Mouse (Mus musculus) midbrain, embryonic 11.5 days (tissue): ENCODE results near the gene Tff2. TPM values are rescaled to one million over a fixed set of nuclear protein-coding genes. Genes with fewer than 3 reads are reported as not detected.

Source experiments
- ATAC-seq: fragments of 200-750 bp; cut with Nextera tagmentation; 2 replicates; pipeline ENCODE4 v1.8.0; 2017; ENCODE audit warnings: moderate TSS enrichment, moderate library complexity; ENCODE audit not compliant: low FRiP score
- DNase-seq: peaks from one replicate; pipeline ENCODE4 v3.0.0; 2015; ENCODE audit warnings: low spot score; ENCODE audit errors: missing footprints
- H3K27ac ChIP-seq: fragments of 300-500 bp; sonication (generic); 2 replicates; pipeline ENCODE4 v1.5.1; 2014; ENCODE audit warnings: low read depth, low read length
- H3K27me3 ChIP-seq: fragments of 300-500 bp; sonication (generic); 2 replicates; pipeline ENCODE4 v1.6.1; 2014; ENCODE audit warnings: mild to moderate bottlenecking, low read length, moderate library complexity, mixed read lengths; ENCODE audit not compliant: control insufficient read depth, insufficient read depth
- H3K36me3 ChIP-seq: fragments of 300-500 bp; sonication (generic); 2 replicates; pipeline ENCODE4 v1.6.1; 2014; ENCODE audit warnings: mild to moderate bottlenecking, low read length, moderate library complexity, mixed read lengths; ENCODE audit not compliant: control insufficient read depth, insufficient read depth
- H3K4me1 ChIP-seq: fragments of 300-500 bp; sonication (generic); 2 replicates; pipeline ENCODE4 v1.6.1; 2014; ENCODE audit warnings: low read length; ENCODE audit not compliant: control insufficient read depth, insufficient read depth
- H3K4me2 ChIP-seq: fragments of 300-500 bp; sonication (generic); 2 replicates; pipeline ENCODE4 v1.6.1; 2014; ENCODE audit warnings: mild to moderate bottlenecking, moderate library complexity
- H3K4me3 ChIP-seq: fragments of 300-500 bp; sonication (generic); 2 replicates; pipeline ENCODE4 v1.5.1; 2014; ENCODE audit warnings: low read depth, low read length
- H3K9ac ChIP-seq: fragments of 300-500 bp; sonication (generic); 2 replicates; pipeline ENCODE4 v1.6.1; 2014; ENCODE audit warnings: low read length
- H3K9me3 ChIP-seq: fragments of 300-500 bp; sonication (generic); 2 replicates; pipeline ENCODE4 v1.6.1; 2016; ENCODE audit warnings: low read length; ENCODE audit not compliant: control insufficient read depth
- WGBS: fragments of 180-500 bp; shearing (Covaris S2); extraction: QIAGEN DNeasy Blood & Tissue Kit; methylation state at CpG from one replicate; pipeline ENCODE4 v1.1.7; 2014; 5-methylcytosine and 5-hydroxymethylcytosine counted together
- polyA plus RNA-seq: library from polyadenylated mRNA; unstranded; fragments of >200 nt; fragmentation: Nextera tagmentation; extraction: Ambion mirVana; gene quantifications from 2 replicates; pipeline ENCODE4 v1.2.1, GENCODE M21; 2014

Gene Tff2
- polyA plus RNA-seq, 1 experiment from 2014 or later = not detected

- no peaks in the 10 kb centered on the region for H3K36me3 ChIP-seq
- no peaks in the 10 kb centered on the region for H3K27me3 ChIP-seq
- H3K4me1 ChIP-seq = no peaks in the 10 kb centered on the region
- no peaks in the 10 kb centered on the region for H3K9me3 ChIP-seq
- ATAC-seq (no peak), DNase-seq (no peak)
- no peak overlapping the region for H3K9ac ChIP-seq
- no peak overlapping the region for H3K27ac ChIP-seq
- H3K4me3 ChIP-seq = no peak overlapping the region
- 94% methylated on average over 4 of the region's 4 CpGs for WGBS
- no peak overlapping the region for H3K4me2 ChIP-seq
Observed at GRCm38 (mm10) chr17:31176321-31176720, 32.2 kb upstream of the Tff2 start.

GRCm38 (mm10) chr17:31169796-31170195, 25.7 kb upstream of the Tff2 start:
- no peak overlapping the region for H3K9ac ChIP-seq
- no peak overlapping the region for H3K4me2 ChIP-seq
- no peaks in the 10 kb centered on the region for H3K36me3 ChIP-seq
- H3K27me3 ChIP-seq = no peaks in the 10 kb centered on the region
- DNase-seq (no peak), ATAC-seq (no peak)
- no peak overlapping the region for H3K4me3 ChIP-seq
- no peaks in the 10 kb centered on the region for H3K9me3 ChIP-seq
- no peak overlapping the region for H3K27ac ChIP-seq
- no peaks in the 10 kb centered on the region for H3K4me1 ChIP-seq
- WGBS = 83% methylated on average over 5 of the region's 5 CpGs

- DNase-seq = no peak
- H3K9ac ChIP-seq = no peak within 1 kb of the TSS
- no peak within 1 kb of the TSS for H3K27ac ChIP-seq
- no peak within 1 kb of the TSS for H3K4me3 ChIP-seq
- no peaks in the 10 kb centered on the region for H3K36me3 ChIP-seq
- H3K4me2 ChIP-seq = no peak within 1 kb of the TSS
- no peak for ATAC-seq
- H3K27me3 ChIP-seq = no peaks in the 10 kb centered on the region
- H3K9me3 ChIP-seq = no peaks in the 10 kb centered on the region
- H3K4me1 ChIP-seq = no peaks in the 10 kb centered on the region
- 90% methylated on average over 6 of the region's 6 CpGs for whole genome bisulfite sequencing
Observed at GRCm38 (mm10) chr17:31165127-31165526, 21.0 kb upstream of the Tff2 start, which contains the start of gene Tff1. Tff1 (minus strand) TSS chr17:31165277.

- WGBS = 88% methylated on average over 2 of the region's 2 CpGs
- DNase-seq (no peak), ATAC-seq (no peak)
- H3K4me3 ChIP-seq = no peak overlapping the region
- H3K36me3 ChIP-seq = no peaks in the 10 kb centered on the region
- no peak overlapping the region for H3K27ac ChIP-seq
- H3K4me1 ChIP-seq = no peaks in the 10 kb centered on the region
- no peaks in the 10 kb centered on the region for H3K9me3 ChIP-seq
- H3K27me3 ChIP-seq = no peaks in the 10 kb centered on the region
- H3K9ac ChIP-seq = no peak overlapping the region
- no peak overlapping the region for H3K4me2 ChIP-seq
Observed at GRCm38 (mm10) chr17:31163821-31164220, 19.7 kb upstream of the Tff2 start.

GRCm38 (mm10) chr17:31162607-31163006, 18.5 kb upstream of the Tff2 start:
- no peak overlapping the region for H3K4me3 ChIP-seq

GRCm38 (mm10) chr17:31160291-31160690, 16.2 kb upstream of the Tff2 start:
- no peak overlapping the region for H3K4me2 ChIP-seq
- H3K4me3 ChIP-seq = no peak overlapping the region
- H3K4me1 ChIP-seq = no peaks in the 10 kb centered on the region
- WGBS = 74% methylated on average over 4 of the region's 4 CpGs
- H3K27me3 ChIP-seq = no peaks in the 10 kb centered on the region
- ATAC-seq = no peak
- no peak overlapping the region for H3K27ac ChIP-seq
- H3K9ac ChIP-seq = no peak overlapping the region
- no peak for DNase-seq
- H3K9me3 ChIP-seq = no peaks in the 10 kb centered on the region
- H3K36me3 ChIP-seq = no peaks in the 10 kb centered on the region

More at GRCm38 (mm10) chr17:31162607-31163006, 18.5 kb upstream of the Tff2 start:
- no peaks in the 10 kb centered on the region for H3K27me3 ChIP-seq
- WGBS = 91% methylated on average over 12 of the region's 12 CpGs
- H3K9ac ChIP-seq = no peak overlapping the region
- no peak overlapping the region for H3K27ac ChIP-seq
- H3K9me3 ChIP-seq = no peaks in the 10 kb centered on the region
- DNase-seq = no peak
- no peak for ATAC-seq
- H3K4me2 ChIP-seq = no peak overlapping the region
- no peaks in the 10 kb centered on the region for H3K36me3 ChIP-seq
- no peaks in the 10 kb centered on the region for H3K4me1 ChIP-seq

GRCm38 (mm10) chr17:31157921-31158320, 13.8 kb upstream of the Tff2 start:
- DNase-seq (no peak), ATAC-seq (no peak)
- Histone ChIP-seq H3K4me1 (no peaks in the 10 kb centered on the region), H3K27me3 (no peaks in the 10 kb centered on the region), H3K36me3 (no peaks in the 10 kb centered on the region), H3K4me3 (no peak overlapping the region), H3K4me2 (no peak overlapping the region), H3K9ac (no peak overlapping the region), H3K27ac (no peak overlapping the region), H3K9me3 (no peaks in the 10 kb centered on the region)
- 80% methylated on average over 6 of the region's 6 CpGs for WGBS

GRCm38 (mm10) chr17:31153785-31154184, 9.7 kb upstream of the Tff2 start:
- no peak for DNase-seq
- H3K9me3 ChIP-seq = no peaks in the 10 kb centered on the region
- no peak overlapping the region for H3K9ac ChIP-seq
- H3K27me3 ChIP-seq = no peaks in the 10 kb centered on the region
- WGBS = 86% methylated on average over 8 of the region's 8 CpGs
- no peak overlapping the region for H3K27ac ChIP-seq
- no peaks in the 10 kb centered on the region for H3K36me3 ChIP-seq
- H3K4me1 ChIP-seq = no peaks in the 10 kb centered on the region
- no peak overlapping the region for H3K4me2 ChIP-seq
- H3K4me3 ChIP-seq = no peak overlapping the region
- ATAC-seq = no peak

- no peak for ATAC-seq
Observed at GRCm38 (mm10) chr17:31152966-31153499, 9.0 kb upstream of the Tff2 start.

More at GRCm38 (mm10) chr17:31152966-31153499, 9.0 kb upstream of the Tff2 start:
- Histone ChIP-seq H3K27me3 (no peaks in the 10 kb centered on the region), H3K4me3 (no peak overlapping the region), H3K4me1 (no peaks in the 10 kb centered on the region), H3K9me3 (no peaks in the 10 kb centered on the region), H3K9ac (no peak overlapping the region), H3K36me3 (no peaks in the 10 kb centered on the region), H3K27ac (no peak overlapping the region), H3K4me2 (no peak overlapping the region)
- 82% methylated on average over 9 of the region's 9 CpGs for WGBS
- no peak for DNase-seq
